Mouse (Mus musculus): ENCODE measurements at regions not wholly inside any gene's neighbourhood (a gene's known extent, or its start where the extent isn't known, plus 50 kb on each side); places are given as distances from the start of the nearest gene placed in this dataset.

DNA sequence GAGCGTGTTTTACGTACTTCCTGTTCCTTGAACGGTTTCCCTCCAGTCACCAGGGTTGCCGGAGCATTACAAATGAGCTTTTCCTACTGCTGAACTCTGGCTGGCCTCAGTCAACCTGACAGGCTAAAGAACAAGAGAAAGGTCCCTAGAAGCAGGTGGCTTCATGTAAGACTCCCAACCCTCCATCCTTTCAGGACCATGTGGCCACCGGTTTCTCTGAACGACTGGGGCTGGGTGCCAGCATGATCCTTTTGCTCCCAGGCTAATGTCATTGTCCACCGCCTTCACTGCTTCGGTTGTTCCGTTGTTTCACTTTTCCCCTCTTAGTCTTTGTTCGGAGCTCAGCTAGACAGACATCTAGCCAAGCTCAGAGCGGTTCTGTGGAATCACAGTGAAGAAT, 73.8 kb upstream of the Kitl start:
- Histone ChIP-seq H3K9me3 (ENCODE audit: control insufficient read depth, low read length) (no peaks in the 10 kb centered on the region), H3K4me2 (replicated peaks; ENCODE audit: low read depth, low read length, severe bottlenecking) (no peak overlapping the region), H3K9ac (ENCODE audit: low read depth, low read length, severe bottlenecking) (no peak overlapping the region), H3K27me3 (ENCODE audit: control insufficient read depth, insufficient read depth, low read length) (no peaks in the 10 kb centered on the region), H3K27ac (replicated peaks; ENCODE audit: low read depth, low read length) (no peak overlapping the region), H3K4me1 (ENCODE audit: control insufficient read depth, insufficient read depth, low read length) (no peaks in the 10 kb centered on the region), H3K36me3 (ENCODE audit: control insufficient read depth, insufficient read depth, low read length) (no peaks in the 10 kb centered on the region), H3K4me3 (replicated peaks; ENCODE audit: low read length) (no peak overlapping the region)
- 57% methylated on average over 11 of the region's 11 CpGs for WGBS
- ATAC-seq (ENCODE audit: low FRiP score, low read depth) (no peak), DNase-seq (ENCODE audit: low spot score) (no peak)
- TF ChIP-seq POLR2A (IDR thresholded peaks at IDR 0.05; ENCODE audit: borderline replicate concordance, extremely low read depth, insufficient read depth, insufficient read length), result no peak

DNA sequence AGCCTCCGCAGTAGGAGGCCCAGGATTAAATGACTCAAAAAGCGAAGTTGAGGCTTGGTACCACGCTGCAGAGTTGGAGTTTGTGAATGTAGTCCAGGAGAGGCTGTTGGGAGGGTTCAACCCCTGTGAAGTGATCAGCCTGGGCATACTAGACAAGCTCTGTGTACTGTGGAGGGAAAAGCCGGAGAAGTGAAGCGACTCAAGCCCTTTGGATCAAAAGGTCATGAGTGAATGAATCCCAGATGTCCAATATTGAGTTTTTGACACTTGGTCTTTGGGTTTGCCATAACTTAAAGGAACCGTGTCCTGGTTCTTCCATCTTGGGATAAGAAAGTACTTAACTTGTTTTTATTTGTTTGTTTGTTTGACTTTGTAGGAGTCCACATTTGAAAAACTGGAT, 76.5 kb upstream of the Kitl start:
- Histone ChIP-seq H3K27me3 (ENCODE audit: control insufficient read depth, insufficient read depth, low read length) (no peaks in the 10 kb centered on the region), H3K4me2 (replicated peaks; ENCODE audit: low read depth, low read length, severe bottlenecking) (no peak overlapping the region), H3K36me3 (ENCODE audit: control insufficient read depth, insufficient read depth, low read length) (no peaks in the 10 kb centered on the region), H3K4me1 (ENCODE audit: control insufficient read depth, insufficient read depth, low read length) (no peaks in the 10 kb centered on the region), H3K9me3 (ENCODE audit: control insufficient read depth, low read length) (no peaks in the 10 kb centered on the region), H3K4me3 (replicated peaks; ENCODE audit: low read length) (no peak overlapping the region), H3K27ac (replicated peaks; ENCODE audit: low read depth, low read length) (no peak overlapping the region), H3K9ac (ENCODE audit: low read depth, low read length, severe bottlenecking) (no peak overlapping the region)
- 50% methylated on average over 6 of the region's 6 CpGs for WGBS
- ATAC-seq (ENCODE audit: low FRiP score, low read depth), result no peak
- DNase-seq (ENCODE audit: low spot score), result no peak
- TF ChIP-seq POLR2A (IDR thresholded peaks at IDR 0.05; ENCODE audit: borderline replicate concordance, extremely low read depth, insufficient read depth, insufficient read length), result no peak

DNA sequence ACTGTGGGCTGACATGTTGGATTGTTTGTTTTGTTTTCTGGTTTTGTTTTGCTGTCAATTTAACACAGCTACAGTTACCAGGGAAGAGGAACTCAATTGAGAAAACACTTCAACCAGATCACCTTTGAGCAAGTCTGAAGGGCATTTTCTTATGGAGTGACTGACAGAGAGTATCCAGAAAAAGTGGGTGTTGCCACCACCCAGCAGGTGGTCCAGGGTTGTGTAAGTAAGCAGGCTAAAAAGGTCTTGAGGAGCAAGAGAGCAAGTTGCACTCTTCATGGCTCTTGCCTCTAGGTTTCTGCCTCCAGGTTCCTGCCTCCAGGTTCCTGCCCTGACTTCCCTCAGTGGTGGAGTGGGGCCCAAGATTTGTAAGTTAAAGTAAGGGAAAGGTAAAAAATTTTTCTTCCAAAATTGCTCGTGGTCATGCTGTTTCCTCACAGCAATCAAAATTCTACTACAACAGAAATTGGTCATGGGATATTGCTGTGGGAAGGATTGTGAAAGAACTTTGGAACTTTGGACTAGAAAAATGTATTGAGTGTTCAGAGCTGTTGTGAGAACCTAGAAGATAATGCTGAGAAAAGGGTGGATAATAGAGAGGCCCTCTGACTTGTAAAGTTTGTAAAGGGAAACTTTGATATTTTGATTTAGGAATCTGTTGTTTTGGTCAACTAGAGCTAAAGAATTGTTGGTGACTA, 77.4 kb upstream of the Kitl start:
- no peaks in the 10 kb centered on the region for H3K4me1 ChIP-seq (ENCODE audit: control insufficient read depth, insufficient read depth, low read length)
- DNase-seq (ENCODE audit: low spot score) (no peak), ATAC-seq (ENCODE audit: low FRiP score, low read depth) (no peak)
- no peaks in the 10 kb centered on the region for H3K36me3 ChIP-seq (ENCODE audit: control insufficient read depth, insufficient read depth, low read length)
- H3K27ac ChIP-seq (replicated peaks; ENCODE audit: low read depth, low read length), result no peak overlapping the region
- no peaks in the 10 kb centered on the region for H3K27me3 ChIP-seq (ENCODE audit: control insufficient read depth, insufficient read depth, low read length)
- TF ChIP-seq POLR2A (IDR thresholded peaks at IDR 0.05; ENCODE audit: borderline replicate concordance, extremely low read depth, insufficient read depth, insufficient read length), result no peak
- H3K4me2 ChIP-seq (replicated peaks; ENCODE audit: low read depth, low read length, severe bottlenecking), result no peak overlapping the region
- no peak overlapping the region for H3K4me3 ChIP-seq (replicated peaks; ENCODE audit: low read length)
- WGBS, result 85% methylated on average over 1 of the region's 1 CpGs
- H3K9ac ChIP-seq (ENCODE audit: low read depth, low read length, severe bottlenecking), result no peak overlapping the region
- no peaks in the 10 kb centered on the region for H3K9me3 ChIP-seq (ENCODE audit: control insufficient read depth, low read length)

DNA sequence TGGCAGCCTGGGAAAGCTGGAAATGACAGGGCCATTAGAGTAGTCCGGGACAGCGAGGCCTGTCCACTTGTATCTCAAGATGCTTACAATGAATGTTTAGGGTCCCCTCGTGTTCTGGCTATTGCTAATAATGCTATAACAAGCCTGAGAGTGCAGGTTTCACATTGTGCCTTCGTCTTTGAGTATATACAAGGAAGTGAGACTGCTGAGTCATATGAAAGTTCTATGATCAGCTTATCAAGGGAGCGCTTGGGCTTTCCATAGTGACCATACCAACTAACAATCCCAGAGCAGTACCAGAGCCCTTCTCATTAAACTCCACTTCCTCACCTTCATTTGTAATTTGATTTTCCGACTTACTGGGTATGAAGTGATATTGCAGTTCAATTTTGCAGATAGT, 86.2 kb upstream of the Kitl start:
- no peak for TF ChIP-seq POLR2A (IDR thresholded peaks at IDR 0.05; ENCODE audit: borderline replicate concordance, extremely low read depth, insufficient read depth, insufficient read length)
- Histone ChIP-seq H3K9me3 (ENCODE audit: control insufficient read depth, low read length) (no peaks in the 10 kb centered on the region), H3K9ac (ENCODE audit: low read depth, low read length, severe bottlenecking) (no peak overlapping the region), H3K4me3 (replicated peaks; ENCODE audit: low read length) (no peak overlapping the region), H3K36me3 (ENCODE audit: control insufficient read depth, insufficient read depth, low read length) (no peaks in the 10 kb centered on the region), H3K4me2 (replicated peaks; ENCODE audit: low read depth, low read length, severe bottlenecking) (no peak overlapping the region), H3K27ac (replicated peaks; ENCODE audit: low read depth, low read length) (no peak overlapping the region), H3K27me3 (ENCODE audit: control insufficient read depth, insufficient read depth, low read length) (no peaks in the 10 kb centered on the region), H3K4me1 (ENCODE audit: control insufficient read depth, insufficient read depth, low read length) (no peaks in the 10 kb centered on the region)
- WGBS, result 90% methylated on average over 6 of the region's 6 CpGs
- ATAC-seq (ENCODE audit: low FRiP score, low read depth) (no peak), DNase-seq (ENCODE audit: low spot score) (no peak)

DNA sequence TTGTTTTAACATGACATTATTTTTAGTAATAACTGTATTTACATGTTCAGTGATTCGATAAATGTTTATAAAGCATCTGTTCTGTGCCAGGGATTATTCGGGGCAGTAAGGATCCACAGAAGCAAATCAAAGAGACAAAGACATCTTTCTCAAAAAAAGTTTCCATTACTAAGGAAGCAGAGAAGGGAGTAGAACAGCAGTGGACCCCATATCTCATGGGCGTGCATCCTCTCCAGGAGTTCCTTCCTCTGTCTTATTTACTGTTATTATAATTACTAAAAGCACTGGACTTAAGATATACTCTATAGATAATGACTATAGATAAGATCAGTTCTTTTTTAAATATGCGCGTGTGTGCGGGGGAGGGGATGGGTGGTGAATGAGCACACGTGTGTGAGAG, 87.5 kb upstream of the Kitl start:
- no peak for TF ChIP-seq POLR2A (IDR thresholded peaks at IDR 0.05; ENCODE audit: borderline replicate concordance, extremely low read depth, insufficient read depth, insufficient read length)
- H3K36me3 ChIP-seq (ENCODE audit: control insufficient read depth, insufficient read depth, low read length), result no peaks in the 10 kb centered on the region
- H3K27ac ChIP-seq (replicated peaks; ENCODE audit: low read depth, low read length), result no peak overlapping the region
- no peaks in the 10 kb centered on the region for H3K9me3 ChIP-seq (ENCODE audit: control insufficient read depth, low read length)
- DNase-seq (ENCODE audit: low spot score) (no peak), ATAC-seq (ENCODE audit: low FRiP score, low read depth) (no peak)
- H3K27me3 ChIP-seq (ENCODE audit: control insufficient read depth, insufficient read depth, low read length), result no peaks in the 10 kb centered on the region
- H3K9ac ChIP-seq (ENCODE audit: low read depth, low read length, severe bottlenecking), result no peak overlapping the region
- no peaks in the 10 kb centered on the region for H3K4me1 ChIP-seq (ENCODE audit: control insufficient read depth, insufficient read depth, low read length)
- H3K4me3 ChIP-seq (replicated peaks; ENCODE audit: low read length), result no peak overlapping the region
- no peak overlapping the region for H3K4me2 ChIP-seq (replicated peaks; ENCODE audit: low read depth, low read length, severe bottlenecking)
- 95% methylated on average over 7 of the region's 7 CpGs for WGBS
